Mouse (Mus musculus) olfactory bulb, adult 2 months (tissue): ENCODE results near the gene Slc26a1.

Experiments used
- CTCF ChIP-seq: fragments of 200-500 bp; IDR thresholded peaks from 2 replicates; pipeline ENCODE4 v1.5.1; 2012; ENCODE audit warnings: low read depth, mild to moderate bottlenecking, low read length, moderate library complexity; ENCODE audit not compliant: insufficient read depth
- POLR2A ChIP-seq: fragments of 200-500 bp; IDR thresholded peaks from 2 replicates; pipeline ENCODE4 v1.6.1; 2012; ENCODE audit warnings: mild to moderate bottlenecking, low read depth, low read length, moderate library complexity; ENCODE audit not compliant: insufficient read depth

- TF ChIP-seq POLR2A: 0 out of 2 replicates have a peak, but pooled peaks have one; percentile 18
- TF ChIP-seq CTCF: no peak
These were observed 2.4 kb upstream of the Slc26a1 start for GRCm38 (mm10) chr5:108677605-108678295.
